Mouse (Mus musculus) embryonic facial prominence, embryonic 12.5 days (tissue): ENCODE measurements at regions not wholly inside any gene's neighbourhood (a gene's known extent, or its start where the extent isn't known, plus 50 kb on each side); places are given as distances from the start of the nearest gene placed in this dataset.

Source experiments
- ATAC-seq: fragments of 200-750 bp; cut with Nextera tagmentation; 2 replicates; pipeline ENCODE4 v1.8.0; 2017; ENCODE audit not compliant: insufficient number of reproducible peaks, insufficient read depth, low FRiP score, low TSS enrichment
- H3K27ac ChIP-seq: fragments of 300-500 bp; sonication (generic); 2 replicates; pipeline ENCODE4 v1.5.1; 2016; ENCODE audit warnings: mild to moderate bottlenecking
- H3K27me3 ChIP-seq: fragments of 300-500 bp; sonication (generic); 2 replicates; pipeline ENCODE4 v1.6.1; 2016; ENCODE audit warnings: mild to moderate bottlenecking, moderate library complexity
- H3K36me3 ChIP-seq: fragments of 300-500 bp; sonication (generic); 2 replicates; pipeline ENCODE4 v1.6.1; 2016; ENCODE audit warnings: mild to moderate bottlenecking
- H3K4me1 ChIP-seq: fragments of 300-500 bp; sonication (generic); 2 replicates; pipeline ENCODE4 v1.6.1; 2016
- H3K4me2 ChIP-seq: fragments of 300-500 bp; sonication (generic); replicated peaks from 2 replicates; pipeline ENCODE4 v1.6.1; 2016; ENCODE audit warnings: mild to moderate bottlenecking, moderate library complexity
- H3K4me3 ChIP-seq: fragments of 300-500 bp; sonication (generic); 2 replicates; pipeline ENCODE4 v1.5.1; 2016; ENCODE audit warnings: mild to moderate bottlenecking
- H3K9ac ChIP-seq: fragments of 300-500 bp; sonication (generic); 2 replicates; pipeline ENCODE4 v1.6.1; 2016; ENCODE audit warnings: mild to moderate bottlenecking, moderate library complexity
- H3K9me3 ChIP-seq: fragments of 300-500 bp; sonication (generic); 2 replicates; pipeline ENCODE4 v1.6.1; 2016; ENCODE audit warnings: mild to moderate bottlenecking, moderate library complexity
- WGBS: fragments of 180-500 bp; shearing (Covaris S2); methylation state at CpG from one replicate; pipeline ENCODE4 v1.1.7; 2016; 5-methylcytosine and 5-hydroxymethylcytosine counted together

GRCm38 (mm10) chr11:22632988-22633387 lies 121.1 kb downstream of the Tmem17 start:
- H3K4me2 ChIP-seq = no peak overlapping the region
- no peaks in the 10 kb centered on the region for H3K9me3 ChIP-seq
- WGBS = 71% methylated on average over 5 of the region's 5 CpGs
- H3K27ac ChIP-seq = no peak overlapping the region
- H3K36me3 ChIP-seq = no peaks in the 10 kb centered on the region
- H3K4me1 ChIP-seq = no peaks in the 10 kb centered on the region
- no peak for ATAC-seq
- no peak overlapping the region for H3K4me3 ChIP-seq
- H3K9ac ChIP-seq = no peak overlapping the region
- H3K27me3 ChIP-seq = no peaks in the 10 kb centered on the region

- Histone ChIP-seq H3K4me3 (no peak overlapping the region), H3K9ac (no peak overlapping the region), H3K4me2 (no peak overlapping the region), H3K4me1 (no peaks in the 10 kb centered on the region), H3K27ac (no peak overlapping the region), H3K36me3 (no peaks in the 10 kb centered on the region), H3K9me3 (no peaks in the 10 kb centered on the region), H3K27me3 (no peaks in the 10 kb centered on the region)
- WGBS = 60% methylated on average over 6 of the region's 6 CpGs
- no peak for ATAC-seq
Observed at GRCm38 (mm10) chr11:22633961-22634360, 122.1 kb downstream of the Tmem17 start.

- WGBS = 41% methylated on average over 2 of the region's 2 CpGs
- H3K36me3 ChIP-seq = no peaks in the 10 kb centered on the region
- no peak for ATAC-seq
- H3K4me1 ChIP-seq = no peaks in the 10 kb centered on the region
- H3K27me3 ChIP-seq = no peaks in the 10 kb centered on the region
- H3K9ac ChIP-seq = no peak overlapping the region
- H3K9me3 ChIP-seq = no peaks in the 10 kb centered on the region
- H3K27ac ChIP-seq = no peak overlapping the region
- H3K4me2 ChIP-seq = no peak overlapping the region
- H3K4me3 ChIP-seq = no peak overlapping the region
Observed at GRCm38 (mm10) chr11:22635021-22635420, 123.1 kb downstream of the Tmem17 start.

- no peaks in the 10 kb centered on the region for H3K27me3 ChIP-seq
- 74% methylated on average over 7 of the region's 7 CpGs for WGBS
- no peak overlapping the region for H3K4me3 ChIP-seq
- no peaks in the 10 kb centered on the region for H3K4me1 ChIP-seq
- H3K27ac ChIP-seq = no peak overlapping the region
- H3K36me3 ChIP-seq = no peaks in the 10 kb centered on the region
- H3K9ac ChIP-seq = no peak overlapping the region
- H3K4me2 ChIP-seq = no peak overlapping the region
- no peak for ATAC-seq
- H3K9me3 ChIP-seq = no peaks in the 10 kb centered on the region
Observed at GRCm38 (mm10) chr11:22636321-22636720, 124.4 kb downstream of the Tmem17 start.

- H3K36me3 ChIP-seq = no peaks in the 10 kb centered on the region
- no peak overlapping the region for H3K4me2 ChIP-seq
- H3K9me3 ChIP-seq = no peaks in the 10 kb centered on the region
- 81% methylated on average over 9 of the region's 9 CpGs for WGBS
- H3K9ac ChIP-seq = no peak overlapping the region
- no peak overlapping the region for H3K4me3 ChIP-seq
- H3K4me1 ChIP-seq = no peaks in the 10 kb centered on the region
- no peak overlapping the region for H3K27ac ChIP-seq
- no peaks in the 10 kb centered on the region for H3K27me3 ChIP-seq
- no peak for ATAC-seq
Observed at GRCm38 (mm10) chr11:22636761-22637557, 125.1 kb downstream of the Tmem17 start.

GRCm38 (mm10) chr11:22638171-22638570 lies 126.3 kb downstream of the Tmem17 start:
- ATAC-seq = no peak
- H3K27me3 ChIP-seq = no peaks in the 10 kb centered on the region
- WGBS = 78% methylated on average over 6 of the region's 6 CpGs

GRCm38 (mm10) chr11:22638700-22639099 lies 126.8 kb downstream of the Tmem17 start:
- ATAC-seq = no peak
- 61% methylated on average over 2 of the region's 2 CpGs for WGBS
- H3K9ac ChIP-seq = no peak overlapping the region

More at GRCm38 (mm10) chr11:22638171-22638570, 126.3 kb downstream of the Tmem17 start:
- Histone ChIP-seq H3K9me3 (no peaks in the 10 kb centered on the region), H3K9ac (no peak overlapping the region), H3K4me1 (no peaks in the 10 kb centered on the region), H3K36me3 (no peaks in the 10 kb centered on the region), H3K27ac (no peak overlapping the region), H3K4me2 (no peak overlapping the region), H3K4me3 (no peak overlapping the region)

GRCm38 (mm10) chr11:22640371-22640990 lies 128.6 kb downstream of the Tmem17 start:
- Histone ChIP-seq H3K4me2 (no peak overlapping the region), H3K27ac (no peak overlapping the region), H3K4me1 (no peaks in the 10 kb centered on the region), H3K9ac (no peak overlapping the region), H3K36me3 (no peaks in the 10 kb centered on the region), H3K27me3 (no peaks in the 10 kb centered on the region), H3K9me3 (no peaks in the 10 kb centered on the region), H3K4me3 (no peak overlapping the region)
- 31% methylated on average over 3 of the region's 3 CpGs for WGBS
- ATAC-seq = no peak

More at GRCm38 (mm10) chr11:22638700-22639099, 126.8 kb downstream of the Tmem17 start:
- Histone ChIP-seq H3K4me2 (no peak overlapping the region), H3K9me3 (no peaks in the 10 kb centered on the region), H3K4me1 (no peaks in the 10 kb centered on the region), H3K27ac (no peak overlapping the region), H3K4me3 (no peak overlapping the region), H3K36me3 (no peaks in the 10 kb centered on the region), H3K27me3 (no peaks in the 10 kb centered on the region)

GRCm38 (mm10) chr11:22641450-22641849 lies 129.6 kb downstream of the Tmem17 start:
- no peak for ATAC-seq
- no peak overlapping the region for H3K4me3 ChIP-seq
- no peak overlapping the region for H3K27ac ChIP-seq
- WGBS = 88% methylated on average over 1 of the region's 1 CpGs
- no peaks in the 10 kb centered on the region for H3K4me1 ChIP-seq
- no peaks in the 10 kb centered on the region for H3K27me3 ChIP-seq
- no peaks in the 10 kb centered on the region for H3K9me3 ChIP-seq
- no peaks in the 10 kb centered on the region for H3K36me3 ChIP-seq
- no peak overlapping the region for H3K4me2 ChIP-seq
- H3K9ac ChIP-seq = no peak overlapping the region

GRCm38 (mm10) chr11:22644010-22644625 lies 132.2 kb downstream of the Tmem17 start:
- Histone ChIP-seq H3K4me1 (no peaks in the 10 kb centered on the region), H3K36me3 (no peaks in the 10 kb centered on the region), H3K4me3 (no peak overlapping the region), H3K27me3 (no peaks in the 10 kb centered on the region), H3K27ac (no peak overlapping the region), H3K9me3 (no peaks in the 10 kb centered on the region), H3K9ac (no peak overlapping the region), H3K4me2 (no peak overlapping the region)
- WGBS = 65% methylated on average over 3 of the region's 3 CpGs
- ATAC-seq = no peak

- H3K4me3 ChIP-seq = no peak overlapping the region
- H3K9ac ChIP-seq = no peak overlapping the region
- WGBS = 63% methylated on average over 1 of the region's 1 CpGs
- no peaks in the 10 kb centered on the region for H3K27me3 ChIP-seq
- no peaks in the 10 kb centered on the region for H3K9me3 ChIP-seq
- H3K27ac ChIP-seq = no peak overlapping the region
- no peak overlapping the region for H3K4me2 ChIP-seq
- no peak for ATAC-seq
- no peaks in the 10 kb centered on the region for H3K4me1 ChIP-seq
- H3K36me3 ChIP-seq = no peaks in the 10 kb centered on the region
Observed at GRCm38 (mm10) chr11:22644877-22645276, 133.0 kb downstream of the Tmem17 start.
